Mouse (Mus musculus): ENCODE data around the gene Slc25a44.

GRCm38 (mm10) chr3:88446471-88447123 is 21.7 kb upstream of the Slc25a44 start:
- no peak for TF ChIP-seq MAFK (IDR thresholded peaks at IDR 0.05; ENCODE audit: insufficient read depth, low read depth, low read length)
- no peak for TF ChIP-seq ZC3H11A (IDR thresholded peaks at IDR 0.05; ENCODE audit: borderline replicate concordance, low read depth, low read length)
- no peak for TF ChIP-seq ZNF384 (IDR thresholded peaks at IDR 0.05; ENCODE audit: low read depth, low read length)
- no peak for TF ChIP-seq HCFC1 (IDR thresholded peaks at IDR 0.05; ENCODE audit: borderline replicate concordance, insufficient read depth, low read length)

All from ES-E14 (cell line).